Mouse (Mus musculus) lung, adult 2 months (tissue): ENCODE results near the gene Fkbp10. TPM values are rescaled to one million over a fixed set of nuclear protein-coding genes. Genes with fewer than 3 reads are reported as not detected.
A peak's percentile ranks its signal among the peaks of the same experiment; 100 is the strongest.

Experiments
- DNase-seq: peaks from one replicate; pipeline ENCODE4 v3.0.0; 2022
- H3K4me1 ChIP-seq: fragments of 200-500 bp; 2 replicates; pipeline ENCODE4 v1.6.1; 2011; ENCODE audit warnings: low read length; ENCODE audit not compliant: control insufficient read depth, insufficient read depth
- H3K4me3 ChIP-seq: fragments of 200-500 bp; replicated peaks from 2 replicates; pipeline ENCODE3; 2011; ENCODE audit warnings: low read depth, mild to moderate bottlenecking, control low read depth, low read length; ENCODE audit errors: extremely low read depth
- CTCF ChIP-seq: fragments of 200-500 bp; IDR thresholded peaks from 2 replicates; pipeline ENCODE4 v1.5.1; 2011; ENCODE audit warnings: mild to moderate bottlenecking, low read length, control low read depth; ENCODE audit not compliant: insufficient read depth
- POLR2A ChIP-seq: fragments of 200-500 bp; IDR thresholded peaks from 2 replicates; pipeline ENCODE4 v1.6.1; 2011; ENCODE audit warnings: low read depth, mild to moderate bottlenecking, control low read depth, low read length, borderline replicate concordance; ENCODE audit errors: extremely low read depth
- WGBS: fragments of 180-500 bp; shearing (Covaris S2); methylation state at CpG from one replicate; pipeline ENCODE4 v1.1.7; 2018; 5-methylcytosine and 5-hydroxymethylcytosine counted together
- polyA plus RNA-seq: library from polyadenylated mRNA; depleted of rRNA; stranded (reverse); fragments of >200 nt; gene quantifications from 2 replicates; pipeline ENCODE4 v1.2.3, GENCODE M21; 2012

Gene Fkbp10
- polyA plus RNA-seq, 1 experiment = 42.5 TPM

DNA sequence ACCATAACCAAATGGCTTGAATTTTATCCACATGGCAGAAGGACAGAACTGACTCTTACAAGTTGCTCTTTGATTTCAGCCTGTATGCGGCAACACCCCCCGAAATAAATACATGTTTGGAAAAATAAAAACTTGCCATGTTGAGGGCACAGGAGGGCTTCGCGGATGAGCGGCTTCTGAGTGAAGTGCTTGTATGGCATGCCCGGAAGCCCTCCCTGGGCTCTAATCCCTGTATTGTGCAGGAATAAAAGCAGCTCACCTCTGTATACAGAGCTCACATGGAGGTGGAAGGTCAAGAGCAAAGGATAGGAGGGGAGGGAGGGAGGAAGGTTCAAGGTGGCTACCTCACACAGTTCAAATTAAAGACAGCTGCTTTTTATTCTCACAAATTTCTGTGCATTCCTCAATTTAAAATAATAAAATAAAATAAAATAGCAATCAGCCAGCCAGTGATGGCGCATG, 23.6 kb upstream of the Fkbp10 start:
- no peak for DNase-seq
- TF ChIP-seq POLR2A = no peak
- TF ChIP-seq CTCF = no peak

DNA sequence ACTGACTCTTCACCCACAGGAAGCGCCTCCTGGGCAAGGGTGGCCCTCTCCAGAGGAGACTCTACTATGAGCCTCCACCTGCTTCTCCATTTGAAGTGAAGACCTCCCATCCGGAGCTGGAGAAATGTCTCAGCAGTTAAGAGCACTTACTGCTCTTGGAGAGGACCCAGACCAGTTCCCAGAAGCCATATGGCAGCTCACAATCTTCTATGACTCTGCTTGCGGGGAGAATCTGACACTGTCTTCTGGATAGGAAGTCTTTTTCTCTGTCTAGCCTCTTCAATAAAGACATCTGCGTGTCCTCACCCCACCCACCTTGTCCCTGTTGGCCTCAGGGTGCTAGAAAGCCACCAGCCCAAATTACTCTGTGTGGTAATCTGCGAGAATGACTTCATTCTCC, 22.5 kb upstream of the Fkbp10 start:
- Histone ChIP-seq H3K4me3 (no peak overlapping the region), H3K4me1 (peaks cover 57% of the 10 kb centered on the region)
- 27% methylated on average over 5 of the region's 5 CpGs for WGBS
- TF ChIP-seq POLR2A (no peak), CTCF (no peak)
- DNase-seq = no peak

More for the DNA sequence above, 23.6 kb upstream of the Fkbp10 start:
- no peak overlapping the region for H3K4me3 ChIP-seq
- 71% methylated on average over 7 of the region's 7 CpGs for WGBS
- H3K4me1 ChIP-seq = peaks cover 67% of the 10 kb centered on the region

DNA sequence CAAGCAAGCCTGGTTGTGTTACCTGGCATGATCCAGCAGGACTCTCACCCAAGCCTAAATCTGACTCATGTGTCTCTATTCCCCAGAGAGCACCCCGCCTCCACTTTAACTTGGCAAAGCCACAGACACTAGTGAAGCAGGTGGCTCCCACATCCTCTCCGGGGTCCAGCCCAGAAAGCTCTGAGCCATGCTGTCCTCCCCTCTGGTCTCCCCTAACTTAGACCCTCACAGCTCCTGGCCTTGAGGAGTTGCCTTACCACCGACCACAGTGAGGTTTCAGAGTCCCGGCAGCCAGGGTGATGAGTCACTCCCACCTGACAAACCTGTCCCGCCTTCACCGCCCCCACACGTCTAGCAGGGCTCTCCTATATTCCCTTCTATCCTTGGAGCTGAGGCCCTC, 21.8 kb upstream of the Fkbp10 start:
- TF ChIP-seq CTCF (no peak), POLR2A (no peak)
- DNase-seq = no peak
- 29% methylated on average over 7 of the region's 7 CpGs for whole genome bisulfite sequencing
- Histone ChIP-seq H3K4me1 (peaks cover 55% of the 10 kb centered on the region), H3K4me3 (peak overlapping the region; percentile 5)

DNA sequence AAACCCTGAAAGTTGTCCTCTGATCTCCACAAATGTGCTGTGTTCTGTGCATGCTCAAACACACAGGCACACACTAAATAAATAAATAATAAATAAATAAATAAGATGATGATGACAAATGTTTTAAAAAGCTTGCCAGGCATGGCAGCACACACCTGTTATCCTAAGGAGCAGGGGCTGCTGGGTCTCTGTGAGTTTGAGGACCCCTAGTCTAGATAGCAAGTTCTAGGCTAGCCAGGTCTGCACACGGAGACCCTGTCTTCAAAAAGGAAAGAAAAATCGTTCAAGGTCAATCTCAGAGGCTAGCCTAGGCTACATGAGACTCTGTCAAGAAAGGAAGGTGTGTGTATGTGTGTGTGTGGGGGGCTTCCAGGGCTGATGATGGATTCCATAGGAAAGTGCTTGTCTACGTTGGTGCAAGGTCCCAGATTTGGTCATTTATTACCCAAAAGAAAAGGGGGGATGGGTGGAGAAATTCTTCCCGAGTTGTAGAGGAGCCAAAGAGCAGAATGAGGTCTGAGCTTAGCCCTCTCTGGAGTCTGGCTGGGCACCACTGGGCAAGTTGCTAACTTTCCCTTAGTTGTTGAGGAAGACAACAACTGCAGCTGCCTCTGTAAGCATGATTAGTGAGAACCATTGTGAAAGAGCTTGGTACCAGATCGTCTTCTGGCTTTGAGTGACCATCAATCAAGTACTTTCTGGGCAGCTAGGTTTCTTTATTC, 21.0 kb upstream of the Fkbp10 start:
- TF ChIP-seq POLR2A (no peak), CTCF (no peak)
- WGBS = 30% methylated on average over 5 of the region's 5 CpGs
- Histone ChIP-seq H3K4me1 (peaks cover 51% of the 10 kb centered on the region), H3K4me3 (peak overlapping the region; percentile 97)
- no peak for DNase-seq

DNA sequence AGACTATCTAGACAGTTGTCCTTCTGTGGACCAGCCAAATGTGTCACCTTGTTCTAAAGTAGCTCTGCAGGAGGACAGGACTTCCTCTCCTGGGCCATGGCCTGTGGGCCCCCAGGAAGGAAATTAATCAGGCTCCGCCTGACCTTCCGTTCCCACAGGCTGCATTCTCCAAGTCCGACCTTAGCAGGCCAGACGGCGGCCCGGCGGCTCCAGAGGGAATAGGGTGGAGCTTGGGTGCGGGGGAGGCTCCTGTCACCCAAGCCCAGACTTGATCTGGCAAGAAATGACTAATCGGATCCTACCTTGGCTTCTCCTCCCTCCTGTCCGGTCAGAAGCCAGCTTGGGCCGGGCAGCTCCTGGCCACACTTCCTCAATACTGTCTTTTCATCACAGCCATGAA, 20.3 kb upstream of the Fkbp10 start:
- H3K4me1 ChIP-seq = peaks cover 51% of the 10 kb centered on the region
- TF ChIP-seq POLR2A (no peak), CTCF (no peak)
- 14% methylated on average over 11 of the region's 11 CpGs for WGBS
- peak overlapping the region; percentile 97 for H3K4me3 ChIP-seq
- peak; percentile 73 for DNase-seq

DNA sequence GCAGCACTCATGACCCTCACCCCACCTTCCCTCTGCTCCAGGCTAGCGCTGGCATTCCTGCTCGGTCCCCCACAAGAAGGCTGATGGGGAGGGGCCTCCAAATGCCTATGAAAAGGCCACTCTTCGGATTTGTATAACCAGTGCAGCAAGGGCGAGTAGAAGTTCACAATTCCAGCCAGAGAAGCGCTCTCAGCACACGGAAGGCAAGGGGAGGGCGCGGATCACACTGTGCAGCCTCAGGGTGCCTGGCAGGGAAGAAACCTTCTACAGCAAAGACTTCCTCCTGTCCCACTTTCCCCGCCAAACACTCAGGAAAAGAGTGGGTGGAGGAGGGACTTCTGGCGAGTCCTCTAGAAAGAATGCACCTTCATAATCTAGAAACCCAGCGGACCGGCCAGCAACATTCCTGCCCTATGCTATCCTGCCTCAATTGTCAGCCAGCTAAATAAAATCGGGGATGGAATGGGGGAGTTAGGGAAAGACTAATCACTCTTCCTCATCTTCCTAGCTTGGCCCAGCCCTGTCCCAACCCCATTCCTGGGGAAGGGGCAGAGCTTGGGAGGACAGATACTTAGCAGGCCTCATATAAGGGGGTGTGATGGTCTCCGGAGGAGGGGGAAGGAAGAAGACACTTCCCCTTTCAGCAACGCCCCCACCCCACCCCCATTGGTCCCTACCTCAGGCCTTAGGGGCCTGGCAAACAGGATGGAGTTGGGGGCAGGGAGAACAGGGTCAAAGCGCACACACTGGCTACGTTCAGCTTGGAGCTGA, 19.5 kb upstream of the Fkbp10 start:
- TF ChIP-seq CTCF (no peak), POLR2A (peak; percentile 44; the same call in 1 of the 2 replicates)
- Histone ChIP-seq H3K4me3 (peak overlapping the region; percentile 97), H3K4me1 (peaks cover 43% of the 10 kb centered on the region)
- peak; percentile 60 for DNase-seq
- WGBS = 16% methylated on average over 17 of the region's 17 CpGs

DNA sequence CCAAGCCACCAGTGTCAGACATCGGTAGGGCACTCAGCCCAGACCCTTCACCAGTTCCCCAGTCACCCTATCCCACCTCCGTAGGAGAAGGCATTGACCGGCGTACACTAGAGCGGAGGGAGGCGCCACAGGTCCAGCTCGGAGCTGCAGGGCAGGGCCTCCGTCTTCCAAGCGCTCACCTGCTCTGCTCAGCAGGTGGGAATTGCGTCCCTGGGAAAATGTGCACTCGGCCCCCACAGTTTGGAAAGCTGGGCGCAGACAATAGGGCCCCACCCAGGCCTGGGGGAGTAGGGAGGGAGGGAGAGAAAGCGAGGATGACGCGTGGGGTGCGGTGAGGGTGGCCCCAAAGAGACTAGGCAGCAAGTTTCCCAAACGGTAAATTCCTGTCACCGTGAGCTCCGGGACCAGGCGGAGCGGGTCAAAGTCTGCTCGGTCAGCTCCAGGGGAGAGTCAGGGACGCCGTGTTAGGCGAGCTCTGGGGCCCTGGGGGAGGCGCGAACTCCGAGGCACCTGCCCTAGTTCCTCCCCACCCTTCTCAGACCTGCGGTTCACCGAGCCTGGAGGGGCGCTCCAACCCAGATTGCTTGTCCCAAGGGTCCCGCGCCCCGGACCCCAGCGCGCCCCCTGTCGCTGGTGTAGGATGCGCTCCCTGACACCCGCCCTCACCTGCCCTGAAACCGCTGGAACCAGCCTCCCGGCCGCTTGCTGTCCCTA, 18.5 kb upstream of the Fkbp10 start:
- under 1% methylated on average over 42 of the region's 42 CpGs for WGBS
- Histone ChIP-seq H3K4me3 (peak overlapping the region; percentile 97), H3K4me1 (peaks cover 37% of the 10 kb centered on the region)
- DNase-seq = peak; percentile 71
- TF ChIP-seq CTCF = no peak
- TF ChIP-seq POLR2A = no peak; the same call in 1 of the 2 replicates

DNA sequence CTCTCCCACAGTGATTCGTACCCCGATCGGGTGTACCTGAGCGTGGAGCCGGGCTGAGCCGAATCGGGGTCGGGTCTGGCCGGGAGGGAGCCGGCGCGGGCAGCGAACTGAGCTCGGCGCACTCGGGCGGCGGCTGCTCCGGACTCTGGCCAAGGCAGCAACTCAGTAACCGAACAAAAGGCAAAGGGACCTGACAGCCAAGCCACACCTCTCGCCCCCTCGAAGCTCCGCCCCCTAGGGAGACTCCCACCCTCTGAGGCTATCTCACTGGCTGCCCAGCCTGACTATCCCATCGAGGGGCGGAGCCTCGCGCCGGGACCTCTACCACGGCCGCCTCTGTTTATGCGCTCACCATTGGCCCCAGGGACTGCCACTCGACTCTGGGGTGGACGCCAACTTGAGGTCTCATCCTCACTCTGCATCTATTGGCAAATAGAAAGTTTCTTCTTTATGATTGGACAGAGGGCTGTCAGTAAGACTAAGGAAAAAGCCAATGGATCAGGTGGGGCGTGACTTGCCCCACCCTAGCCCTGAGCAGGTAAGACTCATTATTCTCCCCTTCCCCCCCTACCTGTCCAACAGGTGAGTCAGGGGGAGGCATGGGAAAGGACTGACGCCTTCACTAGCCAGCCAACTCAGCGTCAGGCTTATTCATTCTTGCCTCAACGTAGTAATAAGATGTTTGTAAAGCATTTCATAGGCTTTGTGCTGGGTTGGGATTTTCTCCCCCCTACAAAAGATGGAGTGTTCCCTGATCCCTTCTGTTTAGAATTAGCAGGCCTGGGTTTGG, 17.7 kb upstream of the Fkbp10 start, which contains the start of gene Jup:
TSS of gene Jup (minus strand) at position 164 of the 790 bp plus-strand sequence.
- TF ChIP-seq CTCF (no peak), POLR2A (peak; percentile 99)
- 2% methylated on average over 37 of the region's 37 CpGs for WGBS
- peak within 1 kb of the TSS; percentile 97 for H3K4me3 ChIP-seq
- H3K4me1 ChIP-seq = peaks cover 33% of the 10 kb centered on the region
- peak; percentile 99 for DNase-seq
